Mouse (Mus musculus): ENCODE data around the gene Gm45713. TPM values are rescaled to one million over a fixed set of nuclear protein-coding genes. Genes with fewer than 3 reads are reported as not detected.
"Not testable (repeated sequence)": the region's sequence is repeated elsewhere in the genome, so short reads cannot be mapped to it uniquely, and the experiment has no call there.

Gene Gm45713
- not detected for total RNA-seq (2021)

- DNase-seq (ENCODE audit: low spot score), result peak; percentile 89
- intact Hi-C loops (cut with DNase I), result loop anchor here (1.0 kb wide), 1 partner anchor 58 kb away; no protein-coding TSS in a partner anchor
Measured at GRCm38 (mm10) chr7:45135993-45136567, at the start of gene Gm45713, which contains the start of gene Flt3l. Gm45713 (minus strand) TSS chr7:45136231. Flt3l (minus strand) TSS chr7:45136432.

- intact Hi-C loops (cut with DNase I), result no loop called here
- no peak for DNase-seq (ENCODE audit: low spot score)
Measured at GRCm38 (mm10) chr7:45183672-45184071, 47.6 kb upstream of the Gm45713 start.

GRCm38 (mm10) chr7:45182606-45183005 is 46.6 kb upstream of the Gm45713 start:
- intact Hi-C loops (cut with DNase I), result no loop called here
- DNase-seq (ENCODE audit: low spot score), result no peak

GRCm38 (mm10) chr7:45182199-45182601 is 46.2 kb upstream of the Gm45713 start:
- intact Hi-C loops (cut with DNase I), result no loop called here
- peak; percentile 80 for DNase-seq (ENCODE audit: low spot score)

DNA sequence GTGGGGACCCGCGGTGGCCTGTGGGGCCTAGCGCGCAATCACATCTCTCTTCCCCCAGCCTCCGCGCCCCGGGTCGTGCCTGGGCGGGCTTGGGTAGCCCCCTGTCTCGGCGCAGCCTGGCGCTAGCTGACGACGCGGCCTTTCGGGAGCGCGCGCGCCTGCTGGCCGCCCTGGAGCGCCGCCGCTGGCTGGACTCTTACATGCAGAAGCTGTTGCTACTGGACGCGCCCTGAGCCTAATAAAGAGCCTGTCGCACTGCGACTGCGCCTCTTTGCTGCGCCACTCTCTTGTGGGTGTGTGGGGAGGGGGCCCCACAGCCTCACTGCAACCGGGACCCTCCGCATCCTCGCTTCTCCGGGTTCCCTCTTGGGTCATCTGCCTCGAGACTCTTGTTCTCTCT is 45.5 kb upstream of the Gm45713 start:
- no peak for DNase-seq (ENCODE audit: low spot score)

GRCm38 (mm10) chr7:45180896-45181477 is 45.0 kb upstream of the Gm45713 start, which contains the start of gene Pth2:
Pth2 (plus strand) TSS chr7:45180995.
- no peak for DNase-seq (ENCODE audit: low spot score)
- intact Hi-C loops (cut with DNase I), result no loop called here

More for the DNA sequence above, 45.5 kb upstream of the Gm45713 start:
- intact Hi-C loops (cut with DNase I), result no loop called here

GRCm38 (mm10) chr7:45179469-45179868 is 43.4 kb upstream of the Gm45713 start, which contains the start of gene Gfy:
Gfy (minus strand) TSS chr7:45179569.
- intact Hi-C loops (cut with DNase I), result no loop called here
- no peak for DNase-seq (ENCODE audit: low spot score)

- no peak for DNase-seq (ENCODE audit: low spot score)
- intact Hi-C loops (cut with DNase I), result no loop called here
Measured at GRCm38 (mm10) chr7:45178550-45178949, 42.5 kb upstream of the Gm45713 start.

DNA sequence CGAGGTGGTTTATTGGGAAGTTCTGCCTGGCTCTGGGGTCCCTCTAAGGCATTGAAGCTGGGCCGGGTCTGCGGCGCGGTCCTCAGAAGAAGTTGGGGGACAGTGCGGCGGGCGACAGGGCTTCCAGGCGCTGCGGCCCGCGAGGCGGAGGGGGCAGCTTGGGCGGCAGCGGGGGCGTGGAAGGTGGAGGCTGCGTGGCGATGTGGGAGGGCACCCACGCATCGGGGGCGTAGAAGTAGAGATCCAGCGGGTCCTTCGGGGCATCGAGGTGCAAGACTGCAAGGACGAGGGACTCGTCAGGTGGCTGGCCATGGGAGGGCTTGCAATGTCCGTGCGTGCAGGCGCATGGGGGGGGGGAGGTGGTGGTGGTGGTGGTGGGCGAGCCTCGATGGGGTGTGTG is 40.3 kb upstream of the Gm45713 start:
- intact Hi-C loops (cut with DNase I), result no loop called here
- DNase-seq (ENCODE audit: low spot score), result no peak

DNA sequence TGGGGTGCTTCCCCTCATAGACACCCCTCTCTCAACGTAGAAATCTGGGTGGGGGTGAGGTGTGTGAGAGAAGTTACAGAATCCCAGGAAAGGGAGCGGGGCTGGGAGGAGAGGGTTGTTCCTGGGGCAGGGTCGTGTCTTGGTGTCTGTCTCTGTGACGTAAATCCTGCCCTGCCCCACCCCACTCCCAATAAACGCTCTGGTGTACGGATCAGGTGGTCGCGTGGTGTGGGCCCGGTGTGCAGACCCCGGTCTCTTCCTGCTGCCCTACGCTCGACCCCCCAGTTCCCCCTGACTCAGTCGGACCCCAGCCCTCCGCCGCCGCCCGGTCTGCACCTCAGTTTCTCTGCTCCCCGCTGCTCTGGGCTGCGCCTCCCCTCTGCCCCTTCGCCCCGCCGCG is 39.9 kb upstream of the Gm45713 start:
- no peak for DNase-seq (ENCODE audit: low spot score)
- intact Hi-C loops (cut with DNase I), result no loop called here

DNA sequence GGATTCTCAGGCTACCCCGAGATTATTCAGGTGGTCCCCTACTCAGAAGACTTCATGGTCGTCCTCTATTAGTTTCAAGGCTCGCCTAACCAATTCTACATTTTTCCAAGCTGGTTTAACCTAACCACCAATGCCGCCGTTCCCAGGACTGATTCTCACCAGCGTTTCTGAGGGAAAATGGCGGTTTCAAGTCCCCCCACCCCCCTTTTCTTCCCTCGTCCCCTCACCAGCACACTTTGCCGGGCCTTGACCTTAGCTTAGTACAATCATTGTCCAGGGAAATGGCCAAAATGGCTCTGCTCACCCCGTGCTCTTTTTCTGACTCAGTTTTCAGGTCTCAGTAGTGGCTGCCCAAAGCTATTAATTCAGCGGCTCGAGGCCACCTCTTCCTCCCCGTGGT is 39.4 kb upstream of the Gm45713 start:
- intact Hi-C loops (cut with DNase I), result no loop called here
- DNase-seq (ENCODE audit: low spot score), result no peak

- no peak for DNase-seq (ENCODE audit: low spot score)
- intact Hi-C loops (cut with DNase I), result no loop called here
Measured at GRCm38 (mm10) chr7:45174567-45175280, 38.7 kb upstream of the Gm45713 start.

- DNase-seq (ENCODE audit: low spot score); intact Hi-C loops (cut with DNase I): not testable (repeated sequence)
Measured at GRCm38 (mm10) chr7:45173772-45174171, 37.7 kb upstream of the Gm45713 start.

- no peak for DNase-seq (ENCODE audit: low spot score)
- intact Hi-C loops (cut with DNase I), result no loop called here
Measured at GRCm38 (mm10) chr7:45172974-45173373, 36.9 kb upstream of the Gm45713 start.

DNA sequence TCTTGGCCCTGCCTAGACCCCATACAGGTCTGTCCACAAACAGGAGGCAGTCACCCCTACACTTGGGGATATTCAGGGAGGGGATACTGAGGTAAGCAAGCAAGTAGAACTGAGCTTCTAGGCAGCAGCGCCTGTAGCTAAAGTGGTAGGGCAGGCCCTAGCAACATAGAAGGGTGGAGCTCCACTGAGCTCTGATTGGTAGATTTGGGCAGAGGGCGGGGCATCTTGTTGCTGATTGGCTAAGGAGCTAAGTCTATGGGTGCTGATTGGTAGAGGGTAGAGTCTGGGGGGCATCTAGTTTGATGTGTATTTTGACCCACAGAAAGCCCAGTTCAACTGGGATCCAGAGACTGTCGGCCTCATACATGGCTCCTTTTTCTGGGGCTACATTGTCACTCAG is 33.5 kb upstream of the Gm45713 start:
- no peak for DNase-seq (ENCODE audit: low spot score)
- intact Hi-C loops (cut with DNase I), result no loop called here

DNA sequence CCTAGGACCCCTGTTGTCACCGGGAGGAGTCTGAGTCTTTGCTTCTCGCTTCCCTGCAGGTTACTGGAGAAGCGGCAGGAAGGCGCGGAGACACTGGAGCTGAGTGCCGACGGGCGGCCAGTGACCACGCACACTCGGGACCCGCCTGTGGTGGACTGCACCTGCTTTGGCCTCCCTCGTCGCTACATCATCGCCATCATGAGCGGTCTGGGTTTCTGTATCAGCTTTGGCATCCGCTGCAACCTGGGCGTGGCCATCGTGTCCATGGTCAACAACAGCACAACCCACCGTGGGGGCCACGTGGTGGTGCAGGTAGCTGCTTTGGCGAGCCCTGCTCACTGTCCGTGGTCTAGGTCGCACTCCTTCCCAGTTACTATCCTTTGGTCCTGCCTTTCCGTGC is 32.6 kb upstream of the Gm45713 start:
- DNase-seq (ENCODE audit: low spot score), result no peak
- intact Hi-C loops (cut with DNase I), result no loop called here

GRCm38 (mm10) chr7:45167761-45168445 is 31.9 kb upstream of the Gm45713 start:
- intact Hi-C loops (cut with DNase I), result no loop called here
- no peak for DNase-seq (ENCODE audit: low spot score)

- intact Hi-C loops (cut with DNase I), result no loop called here
- no peak for DNase-seq (ENCODE audit: low spot score)
Measured at GRCm38 (mm10) chr7:45166950-45167401, 30.9 kb upstream of the Gm45713 start.

DNA sequence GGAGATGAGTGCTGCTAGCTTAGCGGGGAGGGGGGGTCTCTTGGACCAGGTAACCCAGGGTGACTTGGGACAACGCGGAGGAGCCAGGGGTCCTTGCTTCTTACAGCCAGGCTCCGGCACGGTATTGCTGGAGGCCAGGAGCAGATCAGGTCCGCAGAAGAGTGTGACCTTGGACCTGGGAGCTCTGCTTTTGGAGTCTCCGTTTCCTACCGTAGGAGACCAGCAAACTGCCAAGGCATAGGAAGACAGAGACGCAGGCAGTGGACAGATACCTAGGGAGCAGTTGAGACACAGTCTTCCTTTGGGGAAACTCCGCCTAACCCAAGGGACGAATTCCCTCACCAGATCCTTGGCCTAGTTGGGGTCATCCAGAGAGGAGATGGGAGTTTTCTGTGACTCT is 29.7 kb upstream of the Gm45713 start:
- intact Hi-C loops (cut with DNase I), result no loop called here
- no peak for DNase-seq (ENCODE audit: low spot score)

GRCm38 (mm10) chr7:45164833-45165232 is 28.8 kb upstream of the Gm45713 start:
- intact Hi-C loops (cut with DNase I), result loop anchor here (5.0 kb wide), 1 partner anchor 132 kb away; no protein-coding TSS in a partner anchor
- DNase-seq (ENCODE audit: low spot score), result no peak

All from heart, postnatal 25 days (tissue).